Mouse (Mus musculus) cortical plate, adult 2 months (tissue): ENCODE results near the gene Klhdc8b.

ENCODE experiments used
- CTCF ChIP-seq: fragments of 200-500 bp; IDR thresholded peaks from 2 replicates; pipeline ENCODE4 v1.5.1; 2011; ENCODE audit warnings: mild to moderate bottlenecking, control low read depth, low read length; ENCODE audit not compliant: insufficient read depth; ENCODE audit errors: extremely low read depth
- POLR2A ChIP-seq: fragments of 200-500 bp; IDR thresholded peaks from 2 replicates; pipeline ENCODE4 v1.6.1; 2011; ENCODE audit warnings: mild to moderate bottlenecking, low read length, control low read depth; ENCODE audit not compliant: insufficient read depth; ENCODE audit errors: extremely low read depth

- TF ChIP-seq POLR2A (no peak), CTCF (no peak)
Measured at GRCm38 (mm10) chr9:108479721-108480351, 18.5 kb upstream of the Klhdc8b start, which contains the start of gene Lamb2.
